Mouse (Mus musculus): ENCODE measurements around the gene Kxd1. TPM values are rescaled to one million over a fixed set of nuclear protein-coding genes. Genes with fewer than 3 reads are reported as not detected.

The Kxd1 gene
- total RNA-seq, 1 experiment from 2014 or later: 70.8 TPM

GRCm38 (mm10) chr8:70476333-70477268 lies 51.2 kb downstream of the Kxd1 start, which contains the start of gene Klhl26:
Gene Klhl26, minus strand, starts transcription at chr8:70476968.
- peak; percentile 94 for ATAC-seq (replicated peaks; ENCODE audit: low read depth, poor library complexity, severe bottlenecking)

GRCm38 (mm10) chr8:70471856-70472255 lies 55.9 kb downstream of the Kxd1 start:
- no peak for ATAC-seq (replicated peaks; ENCODE audit: low read depth, poor library complexity, severe bottlenecking)

- no peak for ATAC-seq (replicated peaks; ENCODE audit: low read depth, poor library complexity, severe bottlenecking)
Measured at GRCm38 (mm10) chr8:70469938-70470337, 57.8 kb downstream of the Kxd1 start.

DNA sequence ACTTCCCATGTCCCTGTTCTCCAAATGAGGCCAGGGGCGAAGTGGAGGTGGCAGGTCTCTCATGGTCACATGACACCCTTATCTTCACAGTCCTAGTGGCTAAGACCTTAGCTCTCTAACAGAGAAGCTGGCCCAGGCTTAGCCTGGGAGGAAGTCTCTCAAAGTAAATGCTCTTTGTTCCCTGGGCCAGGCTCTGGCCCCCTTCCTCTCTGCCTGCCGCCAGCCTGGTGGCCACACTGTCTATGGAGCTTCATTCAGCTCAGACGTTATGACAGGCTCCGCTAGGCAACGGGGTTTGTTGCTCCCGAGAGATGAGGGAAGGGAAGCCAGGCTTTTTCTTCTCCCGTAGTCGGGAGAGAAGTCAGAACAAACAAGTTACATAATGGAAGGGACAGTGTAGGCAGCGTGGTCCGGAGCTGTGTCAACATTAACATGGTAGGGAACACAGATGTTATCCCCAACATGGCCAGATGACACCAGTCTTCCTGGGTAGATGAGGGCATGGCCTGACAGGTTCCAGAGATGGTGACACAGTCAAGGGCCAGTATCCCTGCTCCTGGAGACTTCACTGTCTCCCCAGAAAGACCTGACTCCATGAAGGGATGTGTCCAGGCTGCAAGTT lies 58.4 kb downstream of the Kxd1 start:
- peak; percentile 15; the same call in 1 of the 2 replicates for ATAC-seq (replicated peaks; ENCODE audit: low read depth, poor library complexity, severe bottlenecking)

- no peak for ATAC-seq (replicated peaks; ENCODE audit: low read depth, poor library complexity, severe bottlenecking)
Measured at GRCm38 (mm10) chr8:70468733-70469132, 59.0 kb downstream of the Kxd1 start.

- no peak for ATAC-seq (replicated peaks; ENCODE audit: low read depth, poor library complexity, severe bottlenecking)
Measured at GRCm38 (mm10) chr8:70467907-70468306, 59.8 kb downstream of the Kxd1 start.

- ATAC-seq (replicated peaks; ENCODE audit: low read depth, poor library complexity, severe bottlenecking): no peak
Measured at GRCm38 (mm10) chr8:70467229-70467725, 60.5 kb downstream of the Kxd1 start.

GRCm38 (mm10) chr8:70466771-70467170 lies 61.0 kb downstream of the Kxd1 start:
- no peak for ATAC-seq (replicated peaks; ENCODE audit: low read depth, poor library complexity, severe bottlenecking)

DNA sequence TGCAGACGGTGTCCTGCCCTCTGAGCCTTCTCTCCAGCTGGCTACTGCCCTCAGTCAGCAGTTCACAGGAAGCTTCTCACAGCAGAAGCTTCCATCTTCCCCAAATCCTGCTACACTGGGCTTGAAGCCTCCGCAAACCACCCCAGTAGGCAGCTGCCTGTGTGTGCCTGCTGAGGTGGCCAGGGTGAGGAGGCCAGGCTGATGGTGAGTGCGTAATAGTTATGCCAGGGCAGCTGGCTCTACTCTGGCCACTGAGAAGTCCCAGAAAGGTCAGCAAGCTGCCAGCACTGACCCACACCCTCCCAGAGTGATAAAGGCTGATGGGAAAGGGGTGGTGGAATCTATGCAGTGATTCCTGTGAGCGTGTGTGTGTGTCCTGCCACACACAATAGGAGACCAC lies 61.5 kb downstream of the Kxd1 start:
- no peak for ATAC-seq (replicated peaks; ENCODE audit: low read depth, poor library complexity, severe bottlenecking)

GRCm38 (mm10) chr8:70465701-70466100 lies 62.1 kb downstream of the Kxd1 start:
- no peak for ATAC-seq (replicated peaks; ENCODE audit: low read depth, poor library complexity, severe bottlenecking)

- no peak for ATAC-seq (replicated peaks; ENCODE audit: low read depth, poor library complexity, severe bottlenecking)
Measured at GRCm38 (mm10) chr8:70464162-70464561, 63.6 kb downstream of the Kxd1 start.

GRCm38 (mm10) chr8:70463306-70463705 lies 64.5 kb downstream of the Kxd1 start:
- ATAC-seq (replicated peaks; ENCODE audit: low read depth, poor library complexity, severe bottlenecking): no peak

DNA sequence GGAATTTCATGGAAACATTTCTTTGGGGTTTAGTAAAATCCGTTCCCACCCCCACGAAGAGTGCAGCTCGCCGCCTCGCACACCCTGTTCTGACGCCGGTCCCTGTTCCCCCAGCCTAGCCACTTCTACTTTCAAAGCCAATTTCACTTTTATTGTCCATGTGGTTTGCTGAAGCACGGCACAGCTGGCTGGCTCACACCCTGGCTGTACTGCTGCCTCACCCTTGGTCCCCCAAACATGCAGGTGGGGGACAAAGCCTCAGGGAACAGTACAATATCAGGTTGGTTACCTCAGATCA lies 65.3 kb downstream of the Kxd1 start:
- no peak for ATAC-seq (replicated peaks; ENCODE audit: low read depth, poor library complexity, severe bottlenecking)

DNA sequence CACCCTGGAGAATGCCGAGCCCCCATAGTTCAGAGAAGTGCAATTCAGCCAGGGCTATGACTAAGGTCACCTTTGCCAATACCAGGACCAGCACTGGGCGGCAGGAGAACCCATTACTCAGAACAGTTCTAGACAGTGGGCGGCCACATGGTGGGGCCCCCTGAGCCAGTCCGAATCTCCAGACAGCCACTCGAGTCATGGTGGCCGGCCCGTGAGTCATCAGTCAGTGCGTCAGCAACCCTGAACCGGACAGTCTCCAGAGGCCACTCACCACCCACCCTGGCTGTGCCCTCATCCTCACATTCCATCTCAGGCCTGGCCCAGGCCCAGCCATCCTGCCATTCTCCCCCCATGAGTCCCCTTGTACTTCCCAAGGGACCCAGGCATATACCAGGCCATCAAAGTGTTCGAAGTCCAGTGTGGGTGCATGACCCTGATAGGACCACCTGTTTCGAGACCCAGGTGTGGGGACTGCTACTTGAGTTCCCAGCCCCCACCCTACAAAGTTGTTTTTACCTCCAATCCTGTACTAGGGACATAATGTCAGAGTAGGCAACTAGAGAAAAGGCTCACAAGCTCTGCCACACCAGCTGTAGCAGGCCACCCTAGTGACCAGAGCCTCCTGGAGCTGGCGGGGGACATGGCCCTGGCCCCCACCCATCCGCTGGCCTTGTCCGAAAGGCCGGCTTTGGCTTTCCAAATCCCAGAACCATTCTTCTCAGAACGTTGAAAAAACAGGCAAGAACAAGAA lies 65.8 kb downstream of the Kxd1 start:
- no peak for ATAC-seq (replicated peaks; ENCODE audit: low read depth, poor library complexity, severe bottlenecking)

- ATAC-seq (replicated peaks; ENCODE audit: low read depth, poor library complexity, severe bottlenecking): no peak
Measured at GRCm38 (mm10) chr8:70460606-70461005, 67.2 kb downstream of the Kxd1 start.

GRCm38 (mm10) chr8:70460199-70460598 lies 67.6 kb downstream of the Kxd1 start:
- ATAC-seq (replicated peaks; ENCODE audit: low read depth, poor library complexity, severe bottlenecking): no peak

GRCm38 (mm10) chr8:70459636-70460035 lies 68.1 kb downstream of the Kxd1 start:
- ATAC-seq (replicated peaks; ENCODE audit: low read depth, poor library complexity, severe bottlenecking): no peak

- ATAC-seq (replicated peaks; ENCODE audit: low read depth, poor library complexity, severe bottlenecking): no peak
Measured at GRCm38 (mm10) chr8:70458462-70458861, 69.3 kb downstream of the Kxd1 start.

All from common myeloid progenitor, adult 5-6 weeks (primary cell).